Mouse (Mus musculus): ENCODE data around the gene Nsmf.
A peak's percentile ranks its signal among the peaks of the same experiment; 100 is the strongest.

Nsmf gene

DNA sequence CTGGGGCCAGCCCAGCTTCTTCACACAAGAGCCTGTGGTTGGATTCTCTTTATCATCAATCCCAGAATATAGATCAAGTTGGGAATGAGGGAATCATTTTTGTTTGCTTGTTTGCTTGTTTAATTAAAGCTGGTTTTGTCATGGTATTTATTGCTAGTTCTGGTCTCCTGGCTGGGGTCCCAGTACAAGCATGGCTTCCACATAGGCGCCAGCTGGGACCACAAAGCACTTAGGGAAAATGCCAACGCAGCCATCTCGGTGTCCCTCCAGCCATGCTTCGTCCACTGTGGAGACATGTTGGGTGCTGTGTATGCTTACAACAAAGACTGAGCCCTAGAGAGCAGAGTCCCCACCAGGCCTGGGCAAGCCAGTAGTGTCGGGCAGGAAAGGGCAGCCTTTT is 31.4 kb downstream of the Nsmf start:
- no peak for DNase-seq (ENCODE audit: low read depth, low spot score)

DNA sequence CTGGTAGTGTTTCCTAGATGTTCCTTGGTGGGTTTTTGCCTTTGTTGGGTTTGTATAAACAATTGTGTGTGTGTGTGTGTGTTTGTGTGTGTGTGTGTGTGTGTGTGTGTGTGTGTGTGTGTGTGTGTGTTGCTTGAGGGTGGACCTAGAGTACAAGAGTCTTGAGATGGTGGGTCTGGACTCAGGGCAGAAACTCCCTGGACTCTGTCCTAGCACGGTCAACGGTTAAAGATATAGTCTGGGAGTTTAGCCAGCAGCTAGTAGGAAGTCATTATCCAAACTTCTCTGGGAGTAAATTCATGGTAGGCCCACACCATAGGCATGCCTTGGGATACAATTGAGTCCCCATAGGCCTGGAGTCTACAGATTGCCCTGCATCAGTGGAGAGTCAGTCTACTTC is 33.7 kb downstream of the Nsmf start:
- DNase-seq (ENCODE audit: low read depth, low spot score): no peak

- peak; percentile 30 for DNase-seq (ENCODE audit: low read depth, low spot score)
Observed at GRCm38 (mm10) chr2:25088636-25089035, 34.5 kb downstream of the Nsmf start.

DNA sequence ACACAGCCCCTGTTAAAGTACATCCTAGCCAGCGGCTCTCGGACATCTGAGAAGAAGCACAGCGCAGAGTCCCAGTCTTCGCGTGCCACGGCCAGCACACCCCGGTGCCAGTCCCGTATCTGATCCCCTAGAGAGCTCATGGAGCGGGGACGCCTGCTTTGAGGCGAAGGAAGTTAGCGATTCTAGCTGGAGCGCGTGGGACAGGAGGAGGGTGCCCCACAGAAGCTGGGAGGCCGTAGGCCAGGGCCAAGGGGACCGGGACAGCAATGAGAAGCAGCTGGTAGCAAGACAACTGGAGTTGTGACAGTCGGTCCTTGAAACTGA is 40.6 kb downstream of the Nsmf start:
- no peak for DNase-seq (ENCODE audit: low read depth, low spot score)

DNA sequence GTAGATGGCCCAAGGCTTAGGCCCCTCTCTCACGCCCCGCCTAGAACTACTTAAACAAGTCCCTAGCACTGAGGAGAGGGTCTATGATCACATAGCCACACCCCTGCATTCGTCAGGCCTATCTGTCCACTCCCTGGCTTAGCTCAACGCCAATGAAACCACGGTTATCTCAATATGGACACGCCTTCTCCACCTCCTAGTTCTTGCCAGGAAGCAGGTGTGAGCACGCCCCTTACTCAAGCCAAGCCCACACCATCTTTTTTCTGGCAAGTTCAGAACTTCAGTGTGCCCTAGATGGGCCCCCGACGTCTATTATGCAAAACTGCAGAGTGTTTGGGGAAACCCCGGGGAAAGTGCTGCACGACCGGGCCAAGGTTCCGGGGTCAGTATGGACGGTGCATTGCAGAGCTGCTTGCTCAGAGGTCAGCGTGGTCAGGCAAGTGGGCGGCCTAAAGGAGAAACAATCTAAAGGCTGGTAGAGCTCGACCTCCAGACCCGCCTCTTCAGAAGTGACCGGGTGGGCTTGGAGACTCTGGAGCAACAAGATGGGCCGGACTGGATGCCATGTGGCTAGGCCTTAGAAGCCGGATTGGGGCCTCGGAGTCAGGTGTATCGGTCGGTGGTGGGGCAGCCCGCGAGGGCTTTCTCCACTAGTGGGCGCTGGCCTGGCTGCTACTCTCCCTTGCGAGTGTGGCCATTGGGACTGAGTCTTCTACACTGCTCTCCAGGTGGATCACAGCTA is 41.1 kb downstream of the Nsmf start, which contains the start of gene Noxa1:
Gene Noxa1, minus strand, starts transcription at position 41 of the 742 bp plus-strand sequence.
- DNase-seq (ENCODE audit: low read depth, low spot score): no peak

DNA sequence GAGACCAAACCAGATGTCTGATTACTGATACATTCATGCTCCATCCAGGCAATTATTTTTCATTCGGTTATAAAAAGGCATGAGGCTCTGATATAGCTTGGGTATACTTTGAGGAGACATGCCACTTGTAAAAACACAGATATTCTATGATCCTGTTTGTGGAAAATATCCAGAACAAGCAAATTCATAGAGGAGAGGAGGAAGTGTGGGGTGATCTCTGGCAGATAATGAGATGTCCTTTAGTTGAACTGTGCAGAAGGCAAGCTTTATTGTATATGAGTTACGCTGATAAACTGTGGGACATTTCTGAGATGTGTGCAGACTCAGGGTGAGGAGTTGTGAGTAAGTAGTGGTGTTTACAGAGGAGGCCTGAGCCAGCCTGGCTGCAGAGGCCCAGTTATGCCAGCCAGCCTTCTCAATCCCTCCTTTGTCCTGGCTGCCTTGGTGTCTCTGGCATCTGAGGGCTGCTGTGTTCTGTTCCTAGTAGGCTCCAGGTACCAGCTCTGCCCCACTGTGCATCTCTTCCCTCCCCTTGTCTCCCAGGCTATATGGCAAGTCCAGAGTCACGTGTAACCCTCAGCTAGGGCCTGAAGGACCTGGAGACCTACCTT is 44.0 kb downstream of the Nsmf start:
- no peak for DNase-seq (ENCODE audit: low read depth, low spot score)

- DNase-seq (ENCODE audit: low read depth, low spot score): peak; percentile 61
Observed at GRCm38 (mm10) chr2:25098956-25099355, 44.8 kb downstream of the Nsmf start.

GRCm38 (mm10) chr2:25099703-25100102 is 45.5 kb downstream of the Nsmf start:
- no peak for DNase-seq (ENCODE audit: low read depth, low spot score)

GRCm38 (mm10) chr2:25104122-25104521 is 50.0 kb downstream of the Nsmf start:
- DNase-seq (ENCODE audit: low read depth, low spot score): no peak

- no peak for DNase-seq (ENCODE audit: low read depth, low spot score)
Observed at GRCm38 (mm10) chr2:25106045-25106444, 51.9 kb downstream of the Nsmf start.

- DNase-seq (ENCODE audit: low read depth, low spot score): no peak
Observed at GRCm38 (mm10) chr2:25109487-25109886, 55.3 kb downstream of the Nsmf start.

GRCm38 (mm10) chr2:25110505-25111183 is 56.5 kb downstream of the Nsmf start:
- DNase-seq (ENCODE audit: low read depth, low spot score): peak; percentile 8

- DNase-seq (ENCODE audit: low read depth, low spot score): peak; percentile 42
Observed at GRCm38 (mm10) chr2:25111184-25111791, 57.1 kb downstream of the Nsmf start.
